Mouse (Mus musculus): Measurements from ENCODE around the gene Ddah2.
A peak's percentile ranks its signal among the peaks of the same experiment; 100 is the strongest.

Gene Ddah2

GRCm38 (mm10) chr17:35058911-35059892 lies at the start of gene Ddah2:
Ddah2 (plus strand) TSS chr17:35059035.
- DNase-seq = peak; percentile 97 to 98

- peak; percentile 77 to 81 for DNase-seq
Measured at GRCm38 (mm10) chr17:35009586-35009985, 49.2 kb upstream of the Ddah2 start.

GRCm38 (mm10) chr17:35011440-35011839 lies 47.4 kb upstream of the Ddah2 start:
- peak in 1 of 2 experiments; percentile 7 for DNase-seq

- peak in 1 of 2 experiments; percentile 16 for DNase-seq
Measured at GRCm38 (mm10) chr17:35012430-35012829, 46.4 kb upstream of the Ddah2 start.

GRCm38 (mm10) chr17:35013221-35013620 lies 45.6 kb upstream of the Ddah2 start:
- peak; percentile 9 to 14 for DNase-seq

GRCm38 (mm10) chr17:35015296-35015695 lies 43.5 kb upstream of the Ddah2 start:
- no peak for DNase-seq

- DNase-seq = peak; percentile 93 to 95
Measured at GRCm38 (mm10) chr17:35016376-35016775, 42.5 kb upstream of the Ddah2 start, which contains the start of gene Vwa7. Vwa7 (plus strand) TSS chr17:35016579.

GRCm38 (mm10) chr17:35016791-35017705 lies 41.8 kb upstream of the Ddah2 start:
- DNase-seq = peak; percentile 63 to 71

GRCm38 (mm10) chr17:35017706-35018030 lies 41.2 kb upstream of the Ddah2 start:
- DNase-seq = no peak

GRCm38 (mm10) chr17:35018171-35018570 lies 40.7 kb upstream of the Ddah2 start:
- no peak for DNase-seq

GRCm38 (mm10) chr17:35019894-35020293 lies 38.9 kb upstream of the Ddah2 start:
- peak in 1 of 2 experiments; percentile 18 for DNase-seq

GRCm38 (mm10) chr17:35020551-35020950 lies 38.3 kb upstream of the Ddah2 start:
- DNase-seq = no peak

- DNase-seq = peak; percentile 97 to 98
Measured at GRCm38 (mm10) chr17:35021163-35021808, 37.5 kb upstream of the Ddah2 start.

- no peak for DNase-seq
Measured at GRCm38 (mm10) chr17:35021842-35022477, 36.9 kb upstream of the Ddah2 start.

GRCm38 (mm10) chr17:35022541-35023060 lies 36.2 kb upstream of the Ddah2 start:
- DNase-seq = no peak

GRCm38 (mm10) chr17:35023221-35023620 lies 35.6 kb upstream of the Ddah2 start:
- DNase-seq = no peak

- peak in 1 of 2 experiments; percentile 16 for DNase-seq
Measured at GRCm38 (mm10) chr17:35023756-35024155, 35.1 kb upstream of the Ddah2 start.

GRCm38 (mm10) chr17:35024261-35024660 lies 34.6 kb upstream of the Ddah2 start:
- no peak for DNase-seq

- DNase-seq = no peak
Measured at GRCm38 (mm10) chr17:35024691-35025488, 33.9 kb upstream of the Ddah2 start.

- DNase-seq = peak in 1 of 2 experiments; percentile 25
Measured at GRCm38 (mm10) chr17:35026206-35026605, 32.6 kb upstream of the Ddah2 start.

Data from cerebellum, postnatal 10 days (tissue).